Mouse (Mus musculus) kidney, adult 18-20 months (tissue): ENCODE measurements around the gene Rufy3.

ENCODE experiments used
- DNase-seq: peaks from one replicate; pipeline ENCODE4 v3.0.0; 2021

Rufy3 gene

DNA sequence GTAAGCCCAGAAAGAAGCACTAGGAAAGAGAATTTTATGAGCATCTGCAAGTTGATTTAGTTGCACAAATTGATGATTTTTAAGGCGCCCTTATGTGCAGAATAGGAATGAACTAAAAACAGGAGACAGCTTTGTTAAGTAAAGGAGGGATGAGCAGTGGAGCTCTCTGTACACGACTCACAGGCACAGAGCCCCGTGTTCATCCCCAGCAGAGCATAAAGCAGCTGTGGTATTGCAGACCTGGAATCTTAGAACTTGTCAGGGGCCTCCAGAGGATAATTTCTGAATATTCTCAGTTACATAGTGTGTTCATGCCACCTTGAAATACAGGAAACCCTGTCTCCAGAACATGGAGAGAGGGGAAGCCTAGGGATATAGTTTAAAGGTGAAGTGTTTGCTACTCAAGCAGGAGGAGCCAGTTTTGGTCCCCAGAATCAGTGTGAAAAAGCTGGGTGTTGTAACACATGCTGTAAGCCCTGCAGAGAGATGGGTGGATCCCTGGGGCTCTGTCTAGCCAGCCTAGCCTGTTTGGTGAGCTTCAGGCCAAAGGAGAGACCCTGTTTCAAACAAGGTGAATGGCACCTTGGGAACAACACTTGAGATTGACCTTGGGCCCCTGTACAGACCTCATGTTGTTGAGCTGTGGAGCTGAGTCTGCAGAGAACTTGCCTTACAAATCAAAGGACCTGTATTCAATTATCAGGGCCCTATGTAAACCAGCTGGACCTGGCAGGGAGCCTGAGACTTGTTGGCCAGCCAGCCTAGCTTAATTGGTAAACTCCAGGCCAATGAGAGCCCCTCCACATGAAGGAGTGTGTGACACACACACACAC is 10.9 kb downstream of the Rufy3 start:
- DNase-seq: peak; percentile 39

DNA sequence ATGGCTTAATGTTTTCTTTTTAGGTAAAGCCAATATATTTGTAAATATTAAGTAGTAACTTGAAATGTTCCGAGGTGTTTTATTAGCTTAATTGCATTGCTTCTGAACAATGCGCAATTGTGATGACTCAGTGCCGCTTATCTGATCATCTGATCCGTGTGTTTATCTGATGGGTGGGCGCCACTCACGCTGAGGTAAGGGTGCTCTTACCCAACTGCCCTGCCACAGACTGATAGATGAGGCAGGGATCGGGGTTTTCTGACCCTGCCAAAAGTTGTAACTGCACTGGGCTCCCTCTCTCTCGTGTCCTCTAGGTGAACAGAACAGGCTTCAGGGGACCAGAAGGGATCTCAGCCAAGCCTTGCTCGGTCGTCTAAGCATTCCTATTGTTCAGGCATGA is 15.8 kb downstream of the Rufy3 start:
- DNase-seq: no peak

DNA sequence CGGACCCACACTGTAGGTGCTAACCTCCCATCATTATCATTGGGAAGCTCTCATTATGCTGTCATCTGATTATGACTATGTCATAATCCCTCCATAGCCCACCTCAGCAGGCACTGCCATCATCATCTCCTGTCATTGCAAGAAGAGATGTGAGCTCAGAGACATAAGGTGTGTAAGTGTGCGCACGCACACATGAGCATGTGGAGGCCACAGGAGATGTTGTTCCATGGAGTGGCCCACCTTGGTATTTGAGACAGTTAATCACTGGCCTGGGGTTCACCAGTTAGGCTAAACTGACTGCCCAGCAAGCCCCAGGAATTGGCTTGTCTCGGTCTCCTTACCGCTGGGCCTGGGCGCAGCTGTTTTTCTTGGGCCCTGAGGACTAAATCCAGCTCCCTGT is 16.5 kb downstream of the Rufy3 start:
- DNase-seq: no peak

DNA sequence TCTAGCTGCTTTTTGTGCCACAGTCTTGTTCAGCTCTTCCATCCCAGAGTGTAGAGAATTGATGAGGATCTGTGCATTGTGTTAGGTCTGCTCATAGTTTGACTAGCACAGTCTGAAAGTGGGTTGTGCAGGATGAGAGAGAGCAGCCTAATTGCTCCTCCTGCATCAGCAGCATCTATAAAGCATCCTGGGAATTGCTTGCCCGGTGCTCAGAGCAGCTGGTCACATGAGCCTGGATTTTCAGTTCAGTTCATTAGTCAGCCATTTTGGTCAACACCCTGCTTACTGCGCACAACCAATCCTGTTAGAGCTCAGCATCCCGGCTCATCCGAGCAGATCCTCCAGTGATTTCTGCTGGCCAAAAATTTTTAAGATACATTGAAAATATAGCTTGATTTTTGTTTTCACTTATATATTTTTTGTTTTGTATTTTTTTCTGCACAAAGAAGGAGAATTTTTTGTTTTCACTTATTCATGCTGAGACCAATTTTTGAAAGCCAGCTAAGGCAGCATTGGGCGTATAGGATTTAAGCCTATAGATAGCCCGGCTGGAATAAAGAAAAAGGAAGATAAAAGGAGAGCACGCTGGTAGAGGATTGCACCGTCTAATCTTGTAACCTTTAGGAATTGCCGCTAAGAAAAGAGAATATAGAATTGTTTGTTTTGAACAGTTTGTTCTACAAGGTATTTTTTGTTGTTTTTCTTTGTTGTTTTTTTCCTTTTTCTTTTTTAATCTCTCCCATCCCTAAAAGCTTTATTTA is 18.6 kb downstream of the Rufy3 start:
- peak; percentile 46 for DNase-seq

DNA sequence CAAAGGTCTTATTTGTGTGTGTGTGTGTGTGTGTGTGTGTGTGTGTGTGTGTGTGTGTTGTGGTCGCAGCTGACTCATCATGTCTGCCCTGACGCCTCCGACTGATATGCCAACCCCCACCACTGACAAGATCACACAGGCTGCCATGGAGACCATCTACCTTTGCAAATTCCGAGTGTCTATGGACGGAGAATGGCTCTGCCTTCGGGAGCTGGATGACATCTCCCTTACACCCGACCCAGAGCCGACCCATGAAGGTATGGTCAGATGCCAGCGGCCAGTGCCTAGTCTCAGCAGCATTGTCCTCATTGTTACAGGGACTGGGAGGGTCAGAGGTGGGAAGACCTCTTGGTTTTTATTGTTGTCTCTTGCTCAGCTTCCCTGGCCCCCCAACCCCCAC is 19.2 kb downstream of the Rufy3 start:
- no peak for DNase-seq

DNA sequence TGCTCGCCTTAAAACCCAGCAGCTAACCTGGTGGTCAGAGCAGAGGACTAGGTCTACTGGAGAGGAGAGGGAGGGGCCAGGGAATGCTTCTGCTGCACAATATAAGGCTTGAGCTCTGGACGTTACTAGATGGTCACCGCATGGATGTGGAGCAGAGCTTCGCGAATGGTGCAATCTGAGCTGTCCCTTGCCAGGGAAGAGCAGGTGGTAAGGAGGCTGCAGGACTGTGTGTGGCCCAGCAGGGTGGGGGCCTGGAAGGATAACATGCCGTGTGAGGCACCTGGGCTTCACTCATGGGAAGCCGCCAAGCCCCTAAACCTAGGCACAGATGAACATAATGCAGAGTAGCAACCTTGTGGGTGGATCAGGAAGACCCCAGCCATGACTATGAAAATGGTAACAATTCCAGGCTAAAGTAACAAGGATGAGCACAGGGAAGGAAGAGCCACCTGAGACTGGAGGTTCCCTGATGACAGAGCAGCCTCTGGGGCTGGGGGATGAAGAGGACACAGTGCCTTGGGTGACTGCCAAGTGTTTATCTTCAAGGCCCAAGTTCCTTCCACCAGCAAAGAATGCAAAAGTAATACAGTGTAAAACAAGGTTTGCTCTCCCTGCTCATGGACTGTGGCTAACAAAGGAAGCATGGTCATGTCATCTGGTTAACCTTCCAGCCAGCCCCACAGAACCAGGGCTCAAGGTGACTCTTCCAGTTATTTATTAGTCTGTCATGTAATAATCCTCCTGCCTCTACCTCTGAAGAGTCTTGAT is 21.8 kb downstream of the Rufy3 start:
- DNase-seq: peak; percentile 43

DNA sequence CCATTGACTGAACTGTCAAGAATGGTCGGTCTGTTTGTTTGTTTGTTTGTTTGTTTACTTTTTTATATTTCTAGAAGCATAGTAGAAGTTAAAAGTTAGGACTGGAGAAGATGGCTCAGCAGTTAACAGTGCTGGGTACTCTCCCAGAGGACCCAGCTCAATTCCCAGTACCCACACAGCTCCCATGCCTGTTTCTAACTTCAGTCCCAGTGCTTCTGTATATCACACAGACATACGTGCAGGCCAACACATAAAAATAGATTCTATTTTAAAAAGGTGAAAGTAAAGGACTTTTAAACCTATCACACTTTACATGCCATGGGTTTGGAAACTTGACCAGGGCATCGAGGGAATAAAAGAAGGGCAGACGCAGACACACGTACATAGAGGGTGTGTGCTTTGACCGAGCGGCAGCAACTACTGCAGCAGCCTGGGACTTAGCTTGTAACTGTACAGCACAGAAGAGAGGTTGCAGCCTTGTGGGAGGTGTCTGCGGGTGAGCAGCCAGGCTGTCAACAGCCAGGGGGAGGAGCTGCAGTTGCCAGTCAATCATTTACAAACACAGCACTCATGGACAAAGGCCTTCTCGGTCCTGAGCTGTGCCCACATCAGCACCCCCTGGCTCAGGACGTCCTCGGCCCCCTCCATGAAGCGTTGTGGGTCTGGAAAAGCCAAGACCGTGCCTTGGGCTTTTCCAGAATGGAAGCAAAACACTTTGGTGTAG is 22.5 kb downstream of the Rufy3 start:
- DNase-seq: peak; percentile 78

DNA sequence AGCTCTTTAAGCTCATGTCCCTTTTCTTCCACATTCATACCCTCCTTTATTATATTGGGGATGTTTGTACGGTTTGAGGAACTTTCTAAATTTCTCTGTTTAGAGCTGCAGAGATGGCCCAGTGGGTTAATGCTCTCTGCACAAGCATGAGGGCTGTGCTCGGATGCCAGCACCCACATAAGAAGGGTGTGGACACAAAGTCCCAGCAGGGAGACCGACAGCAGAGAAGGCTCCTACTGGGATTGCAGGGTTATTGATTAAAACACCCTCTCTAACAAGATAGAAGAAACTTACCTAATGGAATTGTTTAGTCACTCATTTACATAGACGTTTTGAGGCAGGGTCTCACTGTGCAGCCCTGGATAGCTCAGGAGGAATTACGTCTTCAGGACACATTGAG is 23.6 kb downstream of the Rufy3 start:
- no peak for DNase-seq

DNA sequence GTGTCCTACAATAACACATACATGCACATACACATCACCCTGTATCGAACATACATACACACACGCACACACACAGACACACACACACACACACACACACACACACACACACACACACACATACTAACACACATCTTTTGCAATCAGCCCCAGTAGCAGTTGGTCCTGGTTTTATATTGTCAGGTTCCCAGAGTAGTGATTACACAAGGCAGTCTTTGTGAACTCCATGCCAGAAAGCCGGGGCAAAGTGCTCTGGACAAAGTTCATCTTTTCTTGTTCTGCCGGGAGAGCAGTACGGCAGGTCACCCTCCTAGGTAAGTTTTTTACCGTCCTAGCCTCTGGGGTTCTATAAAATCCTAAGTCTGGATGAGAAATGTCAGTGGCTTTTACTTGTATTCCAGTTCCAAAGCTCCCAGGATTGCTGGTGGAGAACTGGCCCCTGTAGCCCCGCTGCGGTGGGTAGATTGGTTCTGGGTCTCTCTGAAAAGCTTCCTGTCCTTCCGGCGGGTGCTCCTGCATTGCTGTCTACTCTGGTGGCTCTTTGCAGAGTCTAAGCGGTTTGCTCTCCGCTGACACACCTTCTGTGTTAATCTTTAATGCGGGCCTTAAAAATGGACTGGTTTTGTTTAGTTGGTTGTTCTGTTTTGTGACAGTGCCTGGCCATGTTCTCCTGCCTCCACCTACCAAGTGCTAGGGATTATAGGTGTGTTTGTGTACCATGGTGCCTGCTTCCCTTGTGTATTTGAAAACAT is 28.8 kb downstream of the Rufy3 start:
- peak; percentile 75 for DNase-seq

DNA sequence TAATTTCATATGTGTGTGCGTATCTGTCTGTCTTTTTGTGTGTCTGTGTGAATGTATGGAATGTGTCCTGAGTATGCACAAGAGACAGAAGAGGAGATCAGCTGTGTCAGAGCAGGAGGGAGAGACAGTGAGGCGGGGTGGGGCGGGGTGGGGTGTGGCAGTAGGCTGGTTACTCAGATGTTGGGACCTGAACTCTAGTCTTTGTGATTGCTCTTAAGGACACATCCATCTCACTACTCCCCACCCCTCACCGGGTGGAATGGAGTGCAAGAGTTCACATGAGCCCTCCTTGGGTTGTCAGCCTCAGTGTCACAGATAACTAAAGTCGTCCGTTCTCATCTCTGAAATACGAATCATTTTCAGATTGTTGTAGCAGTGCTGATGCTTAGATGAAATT is 29.3 kb downstream of the Rufy3 start:
- no peak for DNase-seq

DNA sequence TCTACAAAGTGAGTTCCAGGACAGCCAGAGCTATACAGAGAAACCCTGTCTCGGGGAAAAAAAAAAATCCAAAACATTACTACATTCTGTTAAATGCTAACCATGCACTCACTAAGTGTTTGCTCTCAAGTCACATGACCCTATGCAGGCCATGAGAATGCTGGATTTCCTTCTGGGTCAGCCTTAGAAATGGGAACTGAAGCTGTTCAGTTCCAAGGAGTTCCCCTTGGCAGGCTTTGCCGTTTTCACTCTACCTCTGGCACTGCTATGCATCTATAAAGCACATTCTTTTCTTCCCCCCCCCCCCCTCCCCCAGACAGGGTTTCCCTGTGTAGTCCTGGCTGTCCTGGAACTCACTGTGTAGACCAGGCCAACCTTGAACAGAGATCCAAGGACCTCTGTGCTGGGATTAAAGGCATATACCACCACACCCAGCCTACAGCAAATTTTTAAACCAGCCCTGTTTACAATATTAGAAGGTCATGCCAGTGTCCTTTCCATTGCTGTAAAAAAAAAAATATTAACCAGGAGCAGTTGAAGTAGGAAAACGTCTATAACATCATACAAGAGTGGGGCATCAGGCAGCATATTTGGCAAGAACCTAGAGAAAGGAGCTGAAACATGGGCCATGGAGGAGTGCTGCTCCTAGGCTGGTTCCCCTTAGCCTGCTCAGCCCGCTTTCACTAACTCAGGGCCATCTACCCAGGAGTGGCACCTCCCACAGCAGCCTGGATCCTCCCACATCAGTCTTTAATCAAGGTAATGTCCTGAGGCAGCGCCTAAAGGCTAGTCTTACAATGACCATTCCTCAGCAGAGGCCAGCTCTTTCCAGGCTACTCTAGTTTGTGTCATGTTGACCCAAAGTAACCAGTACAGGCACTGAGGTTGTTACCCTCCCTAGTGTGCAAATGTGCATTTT is 31.0 kb downstream of the Rufy3 start:
- DNase-seq: peak; percentile 47

DNA sequence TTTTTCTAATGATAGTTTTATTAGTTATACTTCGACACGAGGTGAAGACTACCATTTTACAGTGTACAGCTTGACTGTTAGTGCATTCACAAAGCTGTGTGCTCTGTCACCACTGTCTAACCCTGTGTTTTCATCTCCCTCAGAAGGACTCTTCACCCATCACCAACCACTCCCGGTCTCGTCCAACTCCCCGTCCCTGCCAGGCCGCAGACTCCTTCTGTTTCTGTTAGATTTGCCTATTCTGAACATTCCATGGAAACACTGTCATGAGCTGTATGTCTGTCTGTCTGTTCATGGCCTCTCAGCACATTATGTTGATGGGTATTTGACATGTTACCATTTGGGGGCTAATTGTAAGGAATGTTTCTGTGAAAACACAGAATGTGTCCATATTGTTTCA is 34.1 kb downstream of the Rufy3 start:
- no peak for DNase-seq

DNA sequence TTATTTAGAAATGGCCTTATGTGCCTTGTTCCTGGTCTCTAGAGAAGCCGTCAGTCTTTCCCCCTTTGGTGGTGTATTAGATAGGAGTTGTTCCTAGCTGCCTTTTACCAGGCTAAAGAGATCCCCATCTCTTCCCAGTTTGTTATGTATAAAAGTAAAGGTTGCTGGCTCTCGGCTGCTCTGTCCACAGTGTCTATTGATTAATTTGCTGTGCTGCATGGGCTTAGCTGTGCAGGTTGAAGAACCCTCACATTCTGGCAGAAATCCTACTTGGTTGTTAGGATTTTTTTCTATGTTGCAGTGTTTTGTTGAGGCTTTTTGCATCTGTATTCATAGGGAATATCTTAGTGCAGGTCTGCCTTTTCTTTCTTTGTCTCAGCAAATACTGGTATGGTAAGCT is 37.2 kb downstream of the Rufy3 start:
- no peak for DNase-seq

DNA sequence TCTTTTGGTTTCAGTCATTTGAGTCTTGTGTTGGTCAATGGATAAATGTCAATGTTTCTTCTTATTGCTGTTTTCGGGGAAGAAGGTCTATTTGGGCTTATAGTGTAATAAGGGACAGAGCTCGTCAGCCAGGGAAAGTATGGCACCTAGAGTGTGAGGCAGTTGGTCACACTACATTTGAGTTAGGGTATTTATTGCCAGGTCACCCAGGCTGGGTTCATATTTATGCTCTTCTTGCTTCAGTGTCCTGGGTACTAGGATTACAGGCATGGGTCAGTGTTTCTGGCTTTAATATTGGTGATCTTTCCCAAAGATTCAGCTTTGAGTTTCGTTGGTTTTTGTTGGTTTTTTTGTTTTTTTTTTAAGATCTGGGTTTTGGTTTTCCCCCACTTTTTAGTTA is 37.9 kb downstream of the Rufy3 start:
- no peak for DNase-seq

DNA sequence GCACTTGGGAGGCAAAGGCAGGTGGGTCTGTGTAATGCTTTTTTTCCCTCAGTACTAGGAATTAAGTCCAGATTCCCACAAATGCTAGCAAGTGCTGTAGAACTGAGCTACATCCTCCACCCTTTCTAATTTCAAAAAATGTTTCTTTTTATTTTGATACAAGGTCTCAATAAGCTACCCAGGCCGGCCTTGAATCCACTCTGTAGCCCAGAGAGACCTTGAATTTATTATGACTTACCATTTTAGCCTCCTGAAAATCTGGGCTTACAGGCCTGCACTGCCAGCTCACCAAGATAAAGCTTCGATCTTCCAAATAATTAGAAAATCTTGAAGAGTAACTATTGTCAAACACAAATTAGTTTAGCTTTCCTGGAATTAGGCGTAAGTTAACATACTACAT is 39.2 kb downstream of the Rufy3 start:
- no peak for DNase-seq

DNA sequence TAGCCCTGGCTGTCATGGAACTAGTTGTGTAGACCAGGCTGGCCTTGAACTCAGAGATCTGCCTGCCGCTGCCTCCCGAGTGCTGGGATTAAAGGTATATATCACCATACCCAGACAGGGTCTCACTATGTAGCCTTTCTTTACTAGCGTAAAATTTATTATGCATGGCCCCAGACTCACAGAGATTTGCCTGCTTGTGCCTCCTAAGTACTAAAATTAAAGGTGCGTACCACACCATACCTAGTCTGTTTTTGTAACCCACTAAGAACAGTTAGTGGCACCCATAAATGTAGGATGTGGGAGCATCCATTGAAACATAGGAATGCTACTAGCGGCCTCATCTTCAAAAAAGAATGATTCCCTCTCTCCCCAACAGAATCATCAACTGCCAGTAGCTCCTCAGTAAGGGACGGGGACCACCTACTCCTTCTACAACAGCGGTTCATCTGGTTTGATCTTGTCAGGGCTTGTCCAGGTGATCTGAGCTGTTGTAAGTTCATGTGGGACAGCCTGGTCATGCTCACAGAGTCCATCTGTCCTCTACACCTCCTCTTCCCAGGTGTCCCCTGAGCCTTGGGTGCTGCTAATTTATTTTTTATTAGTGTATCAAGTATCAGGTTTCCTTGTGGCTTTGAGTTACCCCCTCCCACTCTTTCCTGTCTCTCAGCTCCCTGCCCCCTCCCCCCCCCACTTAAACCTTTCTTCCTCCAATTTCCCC is 40.0 kb downstream of the Rufy3 start:
- DNase-seq: no peak

DNA sequence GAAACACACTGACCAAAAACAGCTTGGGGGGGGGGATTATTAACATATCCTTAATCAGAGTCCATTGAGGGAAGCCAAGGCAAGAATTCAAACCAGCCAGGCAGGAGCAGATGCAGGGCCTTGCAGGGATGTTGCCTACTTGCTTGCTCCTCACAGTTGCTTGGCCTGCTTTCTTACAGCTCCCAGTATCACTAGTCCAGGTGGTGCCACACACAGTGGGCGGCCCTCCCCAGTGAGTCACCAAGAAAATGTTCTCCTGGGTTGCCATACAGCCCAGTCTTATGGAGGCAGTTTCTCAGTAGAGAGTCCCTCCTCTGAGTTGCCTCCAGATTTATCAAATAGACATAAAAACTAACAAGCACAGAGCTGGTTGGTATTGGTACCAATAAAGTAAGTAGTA is 49.3 kb downstream of the Rufy3 start:
- DNase-seq: no peak

DNA sequence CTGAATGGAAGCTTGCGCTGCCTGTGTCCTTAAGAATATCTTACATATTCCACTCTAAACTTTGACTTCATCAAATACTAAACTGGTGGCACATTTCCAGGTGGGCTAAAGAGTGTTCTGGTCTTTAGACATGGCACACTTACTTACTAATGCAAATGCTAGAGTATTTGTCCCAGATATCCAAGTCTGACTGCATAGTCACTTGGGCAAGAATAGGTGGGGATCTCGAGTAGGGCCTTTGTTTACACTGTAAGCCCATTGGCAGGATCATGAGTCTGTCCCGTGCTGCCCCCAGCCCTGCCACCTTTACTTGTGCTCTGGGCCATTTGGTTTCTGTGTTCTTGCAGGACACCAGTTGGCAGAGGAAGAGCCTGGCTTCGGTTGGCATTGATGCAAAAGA is 52.1 kb downstream of the Rufy3 start:
- DNase-seq: no peak

DNA sequence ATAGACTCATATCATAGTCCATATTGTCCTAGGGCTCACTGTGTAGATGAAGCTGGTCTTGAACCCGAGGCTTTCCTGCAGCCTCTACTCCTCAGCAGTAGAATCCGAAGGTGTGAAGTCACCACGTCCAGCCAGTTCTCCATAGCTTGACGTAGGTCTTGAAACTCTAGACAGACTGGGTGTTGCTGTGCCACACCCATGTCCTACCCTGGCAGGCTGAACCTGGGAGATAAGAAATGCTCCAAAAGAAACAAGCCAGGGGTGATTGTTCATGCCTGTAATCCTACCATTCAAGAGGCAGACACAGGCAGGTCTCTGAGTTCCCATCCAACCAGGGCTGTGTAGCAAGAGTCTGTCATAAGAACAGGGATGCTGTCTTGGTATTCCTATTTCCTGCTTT is 62.7 kb downstream of the Rufy3 start:
- no peak for DNase-seq

DNA sequence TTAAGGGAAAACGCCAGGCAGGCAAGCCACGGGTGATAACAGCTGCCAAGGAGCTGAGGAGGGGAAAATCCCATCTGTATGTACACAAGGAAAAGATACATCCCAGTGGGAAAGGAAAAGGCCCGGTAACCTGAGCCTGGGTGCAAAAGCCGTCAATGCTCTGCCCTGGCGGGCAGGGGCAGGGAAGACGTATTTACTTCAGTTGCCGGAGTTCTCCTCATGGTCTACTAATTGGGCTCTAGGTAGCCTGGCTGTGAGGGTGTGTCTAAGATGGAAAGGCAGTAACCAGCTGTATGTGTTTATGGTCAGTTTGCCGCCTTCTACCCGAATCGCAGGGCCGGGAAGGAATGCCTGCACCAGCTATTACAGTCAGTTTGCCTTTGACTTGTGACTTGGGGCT is 64.3 kb downstream of the Rufy3 start:
- no peak for DNase-seq
